ENCODE assay signal across 29 mouse cellular contexts in genomic region chr14:7918150-7918991, GRCm38 (mm10). TPM values are rescaled to one million over a fixed set of nuclear protein-coding genes. Genes with fewer than 3 reads are reported as not detected.
DNase-seq lines count a peak whose midpoint lies in the region; ATAC-seq lines count a peak whose summit lies in the region.
"Had no signal": no experiment of that assay in that cellular context is flagged by ENCODE, and none has a peak within 500 bp of the region (broad histone marks: within the 10 kb centered on the region; RNA-seq: fewer than 3 reads in every experiment).

No protein-coding gene starts in this region.

- no peaks in the 10 kb centered on the region for H3K9me3 ChIP-seq in liver, embryonic 16.5 days (replicated peaks; ENCODE audit: control insufficient read depth, low read length)
- H3K9me3 ChIP-seq: embryonic facial prominence, embryonic 12.5 days; heart, embryonic 12.5 days; limb, embryonic 10.5 days; midbrain, embryonic 12.5 days; neural tube, embryonic 12.5 days had no signal

- DNase-seq in heart, adult 11 months: peak; percentile 90
- DNase-seq in heart, postnatal 10 days: no peak
- peak; percentile 59 for DNase-seq in A20 (ENCODE audit: low read depth, low spot score)
- no peak for DNase-seq in spleen, postnatal 4 days (ENCODE audit: low spot score in 2 of 2)
- no peak for DNase-seq in cerebellum, postnatal 4 days (ENCODE audit: low spot score in 2 of 2)
- no peak for DNase-seq in embryo, embryonic 10 days (ENCODE audit: low spot score)
- DNase-seq: cerebellum, adult 8-10 months; kidney, adult 9 months; layer of hippocampus, adult 9-11 months; lung, adult 2 months; lung, postnatal 36 days; thymus, postnatal 4 days had no signal

- no peaks in the 10 kb centered on the region; the same call in 1 of the 2 replicates for H3K36me3 ChIP-seq in liver, embryonic 16.5 days (ENCODE audit: control insufficient read depth, insufficient read depth)

- peak overlapping the region; percentile 41; the same call in 1 of the 2 replicates for H3K27ac ChIP-seq in liver, embryonic 16.5 days (ENCODE audit: low read length)
- H3K27ac ChIP-seq: embryonic facial prominence, embryonic 12.5 days; hindbrain, embryonic 14.5 days; left cerebral cortex, adult 2 months; limb, embryonic 10.5 days; midbrain, embryonic 12.5 days; neural tube, embryonic 12.5 days had no signal

- 41% methylated on average over 6 of the region's 6 CpGs for WGBS in liver, embryonic 16.5 days (ENCODE audit: insufficient replicate concordance)

- H3K9ac ChIP-seq in liver, embryonic 16.5 days (ENCODE audit: low read depth, low read length): no peak overlapping the region
- H3K9ac ChIP-seq: embryonic facial prominence, embryonic 12.5 days; heart, embryonic 12.5 days; hindbrain, embryonic 14.5 days; midbrain, embryonic 12.5 days; neural tube, embryonic 12.5 days had no signal

- no peak overlapping the region for H3K4me3 ChIP-seq in liver, embryonic 16.5 days (ENCODE audit: low read depth, low read length)
- H3K4me3 ChIP-seq: embryonic facial prominence, embryonic 12.5 days; erythroblast, embryonic 14.5 days; heart, embryonic 12.5 days; left cerebral cortex, adult 2 months; limb, embryonic 10.5 days; midbrain, embryonic 12.5 days; neural tube, embryonic 12.5 days had no signal

- no peak overlapping the region for H3K4me2 ChIP-seq in liver, embryonic 16.5 days (ENCODE audit: low read depth, low read length)
- H3K4me2 ChIP-seq: embryonic facial prominence, embryonic 12.5 days; heart, embryonic 12.5 days; hindbrain, embryonic 14.5 days; midbrain, embryonic 12.5 days; neural tube, embryonic 12.5 days had no signal

- ATAC-seq in hematopoietic stem cell, adult 5-6 weeks (replicated peaks in 1 of 2; ENCODE audit: insufficient read depth in 1 of 2, low FRiP score in 2 of 2, low TSS enrichment in 1 of 2, low read depth in 1 of 2, poor library complexity in 2 of 2, severe bottlenecking in 2 of 2): peak; percentile 35 to 51; a peak in 3 of 4 replicates
- peak; percentile 31; the same call in 1 of the 2 replicates for ATAC-seq in liver, embryonic 16.5 days (ENCODE audit: low read depth)
- ATAC-seq: forebrain, embryonic 16.5 days had no signal

- peaks cover 10% of the 10 kb centered on the region for H3K4me1 ChIP-seq in liver, embryonic 16.5 days (ENCODE audit: control insufficient read depth, low read depth, low read length)
- H3K4me1 ChIP-seq: embryonic facial prominence, embryonic 12.5 days; midbrain, embryonic 12.5 days; neural tube, embryonic 12.5 days had no signal

- H3K27me3 ChIP-seq in liver, embryonic 16.5 days (ENCODE audit: control insufficient read depth, insufficient read depth, low read depth, low read length): no peaks in the 10 kb centered on the region
- H3K27me3 ChIP-seq: embryonic facial prominence, embryonic 12.5 days; heart, embryonic 12.5 days; midbrain, embryonic 12.5 days; neural tube, embryonic 12.5 days had no signal

- intact Hi-C loops in heart, postnatal 10 days (cut with DNase I): no loop called here

RNA-seq across cellular contexts. Expression of gene Gm45521, which starts 38.7 kb away (rescaled TPM):
- not detected for total RNA-seq in heart, postnatal 10 days (2021)
- total RNA-seq in hematopoietic stem cell, adult 5-6 weeks (2017): not detected in 2 replicates
- not detected in 2 replicates for polyA plus RNA-seq in liver, embryonic 16.5 days (2015; fragmentation: Nextera tagmentation; extraction: Ambion mirVana)
- total RNA-seq: adrenal gland, adult 18-20 months; adrenal gland, postnatal 4 days; gastrocnemius, postnatal 4 days; heart, postnatal 25 days; left cerebral cortex, adult 2 months; MEL had no signal
- polyA plus RNA-seq: cortical plate, adult 2 months; embryonic facial prominence, embryonic 12.5 days; erythroblast, embryonic 14.5 days; heart, embryonic 12.5 days; limb, embryonic 10.5 days; lung, adult 2 months; midbrain, embryonic 12.5 days; neural tube, embryonic 12.5 days had no signal

Comparison
In these comparisons a context has a peak if more than half of its experiments do, and no peak if none do; other contexts are left out.
1. DNase-seq: peak in heart, adult 11 months (single experiment) and A20 (single experiment); none in heart, postnatal 10 days (0 of 2), spleen, postnatal 4 days (0 of 2), cerebellum, postnatal 4 days (0 of 2) and embryo, embryonic 10 days (single experiment).